Mouse (Mus musculus): ENCODE results near the gene Cd2.

Cd2 gene

DNA sequence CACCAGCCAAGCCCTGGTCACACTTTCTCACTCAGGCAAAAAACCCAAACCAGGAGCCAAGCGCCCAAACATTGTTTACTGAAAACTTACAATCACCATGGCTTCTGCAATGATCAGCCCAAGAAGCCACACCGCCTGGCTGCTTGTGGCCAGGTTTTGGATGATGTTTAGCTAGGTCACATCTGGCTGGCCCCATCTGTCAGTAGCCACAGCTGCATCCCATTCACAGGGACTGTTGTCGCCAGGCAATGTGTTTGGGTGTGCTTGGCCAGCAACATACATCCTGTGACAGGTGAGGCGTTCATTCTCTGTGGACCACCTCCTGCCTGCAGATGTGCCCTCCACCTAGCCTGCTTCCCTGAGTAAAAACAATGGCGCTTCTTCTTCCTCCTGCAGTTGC lies 4.9 kb upstream of the Cd2 start:
- peak in 1 of 2 experiments; percentile 37 for DNase-seq

DNA sequence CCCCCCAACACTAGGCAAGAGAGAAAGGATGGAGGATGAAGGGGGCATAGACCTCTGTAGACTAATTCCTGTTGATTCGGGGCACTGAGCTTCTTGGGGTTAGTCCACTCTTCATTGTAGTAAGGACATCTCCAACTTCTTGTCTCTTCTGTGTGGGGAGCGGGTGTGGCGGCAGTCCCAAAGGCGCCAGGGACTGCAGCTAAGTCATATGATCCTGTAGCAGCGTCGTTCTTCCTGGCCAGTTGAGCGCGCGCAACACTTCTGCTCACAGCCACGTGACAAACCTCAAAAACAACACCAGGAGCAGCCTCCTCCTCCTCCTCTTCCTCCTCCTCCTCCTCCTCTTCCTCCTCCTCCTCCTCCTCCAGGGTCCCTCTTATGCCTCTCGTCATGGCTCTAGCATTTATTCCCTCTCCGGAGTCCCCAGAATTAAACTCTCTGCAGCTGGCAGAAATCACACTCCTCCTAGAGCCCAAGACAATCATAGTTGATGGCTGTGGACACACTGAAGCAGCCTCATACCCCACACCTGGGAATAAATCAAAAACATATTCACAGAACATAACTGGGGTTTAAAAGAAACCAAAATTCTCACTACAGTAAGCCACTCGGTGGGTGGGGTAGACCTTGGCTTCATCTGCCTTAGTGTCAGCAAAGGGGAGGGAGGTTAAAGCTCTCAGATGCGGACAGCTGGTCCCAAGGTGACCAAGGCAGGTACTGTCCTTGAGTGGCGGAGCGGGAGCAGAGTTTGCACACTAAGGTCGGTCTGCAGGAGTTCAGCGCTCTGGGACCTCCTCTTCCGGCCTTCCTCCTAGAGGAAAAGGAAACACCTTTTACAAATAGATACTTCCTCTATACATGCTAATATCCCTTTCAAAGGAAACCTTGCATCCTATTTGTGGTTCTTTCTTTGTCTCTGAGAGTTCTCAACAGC lies 3.1 kb upstream of the Cd2 start:
- peak in 1 of 2 experiments; percentile 62 for DNase-seq

DNA sequence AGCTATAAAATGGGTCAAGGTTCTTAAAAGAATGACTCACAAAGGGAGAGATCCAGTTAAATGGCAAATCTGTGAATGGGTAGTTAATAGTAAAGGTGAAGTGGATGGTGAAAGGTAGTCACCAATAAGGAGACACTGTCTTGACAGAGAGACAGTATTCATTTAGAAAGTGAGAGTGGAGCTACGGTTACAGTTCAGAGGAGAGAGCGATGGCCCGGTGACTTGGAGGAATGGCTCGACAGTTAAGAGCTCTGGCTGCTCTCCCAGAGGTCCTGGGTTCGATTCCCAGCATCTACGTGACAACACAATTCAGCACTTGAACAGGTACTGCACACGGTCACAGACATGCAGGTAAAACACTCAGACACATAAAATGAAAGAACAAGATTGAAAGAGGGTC lies 2.3 kb upstream of the Cd2 start:
- no peak for DNase-seq

DNA sequence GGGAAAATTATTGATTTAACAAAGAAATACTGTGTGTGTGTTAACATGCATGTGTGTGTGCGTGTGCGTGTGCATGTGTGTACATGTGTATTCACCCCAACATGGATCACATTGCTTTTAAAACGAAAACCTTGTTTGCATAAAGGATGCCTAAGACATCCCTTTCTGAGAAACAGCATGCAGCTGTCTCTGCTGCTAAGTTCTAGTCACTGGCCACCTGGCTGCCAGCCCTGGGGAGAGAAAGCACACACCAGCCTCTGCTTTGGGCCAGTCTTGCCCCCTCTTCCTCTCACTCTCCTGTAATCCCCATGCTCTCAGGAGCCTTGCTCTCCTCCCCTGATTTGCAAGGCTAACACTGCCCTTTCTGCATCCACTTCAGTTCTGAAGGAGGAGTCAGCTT lies 1.7 kb upstream of the Cd2 start:
- peak in 1 of 2 experiments; percentile 56 for DNase-seq

DNA sequence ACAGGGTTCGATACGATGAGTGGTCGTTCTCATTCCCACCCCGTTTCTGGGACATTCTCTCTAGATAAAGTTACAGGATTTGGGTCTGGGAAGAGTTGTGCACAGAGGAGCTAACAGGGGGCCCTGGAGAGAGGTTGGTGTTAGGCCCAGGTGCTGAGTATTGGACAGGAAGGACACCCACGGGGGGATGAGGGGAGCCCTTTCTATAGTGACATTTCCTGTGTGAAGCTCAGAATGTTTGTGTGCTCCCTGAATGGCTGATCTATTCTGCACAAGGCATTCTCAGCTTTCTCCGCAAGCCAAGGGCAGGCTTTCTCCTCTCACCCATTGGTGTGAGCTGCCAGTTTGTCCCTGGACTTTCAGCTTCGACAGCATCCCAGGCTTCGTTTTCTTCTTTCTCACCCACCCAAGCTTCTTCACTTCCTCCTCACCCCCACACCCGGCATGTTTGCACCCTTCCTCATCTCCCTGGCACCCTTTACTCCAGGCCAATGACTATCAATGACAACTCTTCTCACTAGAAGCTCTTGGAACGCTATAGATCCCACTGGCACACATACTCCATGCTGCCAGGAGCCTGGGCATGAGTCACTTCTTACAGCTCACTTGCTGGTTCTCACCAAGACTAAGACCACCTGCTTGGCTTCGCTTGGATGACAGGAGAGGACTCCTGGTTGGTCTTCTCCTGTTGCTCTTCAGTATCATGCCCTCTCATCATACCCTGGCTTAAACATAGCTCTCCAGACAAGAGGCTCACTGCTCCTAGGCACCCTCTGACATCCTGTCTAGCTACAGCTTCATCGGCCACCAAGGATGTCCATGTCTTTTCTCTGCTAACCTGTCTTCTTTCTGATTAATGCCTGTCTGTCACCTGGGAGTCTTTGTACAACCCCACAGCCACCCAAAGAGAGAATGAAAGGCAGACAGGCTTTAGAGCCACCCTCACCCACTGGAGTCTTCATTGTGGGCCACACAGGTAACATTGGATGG lies 1.1 kb downstream of the Cd2 start:
- DNase-seq: peak; percentile 62 to 69

DNA sequence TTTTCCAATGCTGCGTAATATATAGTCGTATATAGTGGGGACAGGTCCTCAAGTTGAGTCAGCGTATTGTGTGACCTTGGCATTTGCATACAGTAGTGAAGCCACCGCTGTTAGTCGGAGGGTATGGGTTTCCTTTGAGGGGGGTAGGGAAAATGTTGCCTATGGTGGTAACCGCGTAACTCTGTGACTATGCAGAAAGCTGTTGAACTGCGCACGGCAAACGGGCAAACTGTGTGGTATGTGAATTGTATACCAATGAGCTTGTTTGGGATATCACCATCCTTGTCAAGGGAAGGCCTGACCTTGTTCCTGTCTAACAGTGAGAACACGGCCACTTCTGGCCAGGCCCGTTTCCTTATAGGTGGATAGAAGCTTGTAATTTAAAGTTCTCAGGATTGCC lies 1.9 kb downstream of the Cd2 start:
- DNase-seq: peak in 1 of 2 experiments; percentile 42

DNA sequence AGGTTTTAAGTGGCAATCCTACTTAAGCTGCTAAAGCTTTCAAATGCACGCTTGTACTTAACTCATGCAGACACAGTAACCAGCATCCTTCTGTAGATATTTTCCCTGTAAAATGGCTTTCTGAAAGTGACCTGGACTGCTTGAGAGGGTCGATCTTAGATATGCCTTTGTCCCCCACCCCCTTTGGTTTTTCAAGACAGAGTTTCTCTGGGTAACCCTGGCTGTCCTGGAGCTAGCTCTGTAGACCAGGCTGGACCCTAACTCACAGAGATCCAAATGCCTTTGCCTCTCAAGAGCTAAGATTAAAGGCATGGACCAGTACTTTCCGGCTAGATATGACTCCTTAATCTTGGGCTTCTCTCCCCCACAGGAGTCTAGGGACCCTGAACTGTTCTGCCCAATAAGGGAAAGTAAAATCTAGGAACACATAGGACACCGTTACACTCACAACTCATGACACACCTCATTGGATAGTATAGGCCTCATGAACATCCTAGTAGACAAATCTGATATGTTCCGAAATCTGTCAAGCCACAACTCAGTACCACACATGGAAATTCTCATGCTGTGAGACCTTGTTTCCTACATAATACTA lies 2.6 kb downstream of the Cd2 start:
- no peak for DNase-seq

DNA sequence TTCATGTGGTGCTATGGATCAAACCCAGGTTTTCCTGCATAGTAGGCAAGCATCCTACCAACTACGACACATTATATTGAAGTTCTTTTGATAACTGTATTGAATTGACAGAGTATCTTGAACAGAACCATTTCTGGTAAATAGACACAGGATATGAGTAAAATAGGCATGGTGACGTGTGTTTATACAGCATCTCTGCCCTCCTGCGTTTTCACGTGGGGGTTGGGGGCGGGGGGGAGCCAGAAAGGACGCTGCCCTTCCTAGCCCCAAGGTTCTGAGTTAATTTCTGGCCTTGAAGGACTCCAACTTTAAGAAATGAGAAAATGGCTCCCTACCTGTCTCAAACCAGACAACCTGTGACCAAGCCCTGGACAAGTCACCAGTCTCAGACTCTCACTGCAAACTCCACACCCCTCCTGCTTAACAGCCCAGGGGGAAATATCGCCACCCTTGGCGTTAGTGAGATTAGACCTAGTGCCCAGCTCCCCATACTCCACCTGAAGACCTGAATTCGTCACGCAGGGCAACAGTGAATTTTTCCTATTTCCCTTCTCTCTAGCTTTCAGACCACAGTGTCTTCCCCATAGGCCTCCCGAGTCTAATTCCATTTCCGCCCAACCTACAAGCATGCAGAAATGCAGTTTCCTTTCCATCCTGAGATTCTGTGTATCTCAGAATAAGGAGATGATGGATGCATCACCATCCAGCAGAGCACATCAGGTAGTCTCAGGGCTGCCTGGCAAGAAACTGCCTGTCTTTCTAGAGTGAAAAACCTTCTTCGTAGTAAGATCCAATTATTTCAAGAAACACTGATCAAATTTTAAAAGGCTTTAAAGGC lies 3.7 kb downstream of the Cd2 start:
- DNase-seq: no peak

DNA sequence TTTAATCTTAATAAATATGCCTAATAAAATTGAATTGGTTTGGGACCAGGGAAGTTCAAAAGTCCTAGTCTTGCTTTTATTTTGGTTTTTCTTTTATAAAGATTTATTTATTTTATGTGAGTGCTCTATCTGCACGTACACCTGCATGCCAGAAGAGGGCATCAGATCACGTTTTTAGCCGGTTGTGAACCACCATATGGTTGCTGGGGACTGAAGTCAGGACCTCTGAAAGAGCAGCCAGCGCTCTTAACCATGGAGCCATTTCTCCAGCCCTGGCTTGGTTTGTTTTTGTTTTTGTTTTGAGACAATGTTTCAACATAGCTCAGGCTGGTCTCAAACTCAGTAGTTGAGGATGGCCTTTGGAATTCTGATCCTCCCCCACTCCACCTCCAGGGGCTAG lies 4.3 kb downstream of the Cd2 start:
- no peak for DNase-seq

DNA sequence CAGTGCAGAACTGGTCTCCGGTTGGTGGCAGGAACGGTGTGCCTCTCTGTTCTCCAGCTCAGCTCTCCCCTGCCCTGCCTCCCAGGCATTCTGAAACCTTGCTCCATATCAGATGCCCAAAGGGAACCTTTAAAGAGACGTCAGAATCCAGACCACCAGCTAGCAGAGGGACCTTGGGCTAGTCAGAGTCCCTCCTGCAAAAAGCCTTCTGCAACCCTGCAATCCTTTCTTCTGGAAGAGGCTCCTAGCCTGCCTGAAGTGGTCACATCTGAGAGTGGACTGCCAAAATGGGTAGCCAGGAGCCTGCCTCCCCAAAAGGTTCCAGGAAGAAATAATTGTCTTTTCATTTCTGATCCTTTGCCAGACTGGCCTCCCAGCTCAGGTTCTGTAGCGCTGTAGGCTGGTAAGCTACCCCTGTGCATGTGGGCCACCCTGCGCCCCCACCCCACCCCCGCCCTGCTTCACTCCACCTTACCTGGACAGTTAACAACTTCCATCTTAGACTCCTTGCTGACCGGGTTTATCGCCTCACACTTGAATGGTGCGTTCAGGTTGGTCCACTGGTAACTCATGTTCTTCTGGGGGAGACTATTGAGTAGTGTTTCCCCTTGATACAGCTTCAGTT lies 5.1 kb downstream of the Cd2 start:
- peak in 1 of 2 experiments; percentile 32 for DNase-seq

DNA sequence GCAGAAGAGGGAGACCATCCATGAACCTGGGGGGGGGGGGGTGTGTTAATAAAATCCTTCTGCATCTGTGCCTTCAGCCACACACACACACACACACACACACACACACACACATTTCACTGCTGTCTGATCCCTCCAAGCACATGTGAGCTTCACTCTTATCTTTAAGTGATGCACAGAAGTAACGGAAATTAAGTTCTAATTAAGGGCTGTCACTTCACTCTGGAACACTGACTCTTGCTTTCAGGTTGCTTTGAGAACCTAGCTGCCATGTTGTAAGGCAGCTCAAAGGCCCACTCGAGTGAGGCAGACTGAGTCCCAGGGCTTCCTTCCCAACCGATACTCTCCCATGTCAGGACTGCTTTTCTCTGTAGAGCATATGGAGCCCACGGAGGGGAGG lies 5.9 kb downstream of the Cd2 start:
- peak in 1 of 2 experiments; percentile 9 for DNase-seq

DNA sequence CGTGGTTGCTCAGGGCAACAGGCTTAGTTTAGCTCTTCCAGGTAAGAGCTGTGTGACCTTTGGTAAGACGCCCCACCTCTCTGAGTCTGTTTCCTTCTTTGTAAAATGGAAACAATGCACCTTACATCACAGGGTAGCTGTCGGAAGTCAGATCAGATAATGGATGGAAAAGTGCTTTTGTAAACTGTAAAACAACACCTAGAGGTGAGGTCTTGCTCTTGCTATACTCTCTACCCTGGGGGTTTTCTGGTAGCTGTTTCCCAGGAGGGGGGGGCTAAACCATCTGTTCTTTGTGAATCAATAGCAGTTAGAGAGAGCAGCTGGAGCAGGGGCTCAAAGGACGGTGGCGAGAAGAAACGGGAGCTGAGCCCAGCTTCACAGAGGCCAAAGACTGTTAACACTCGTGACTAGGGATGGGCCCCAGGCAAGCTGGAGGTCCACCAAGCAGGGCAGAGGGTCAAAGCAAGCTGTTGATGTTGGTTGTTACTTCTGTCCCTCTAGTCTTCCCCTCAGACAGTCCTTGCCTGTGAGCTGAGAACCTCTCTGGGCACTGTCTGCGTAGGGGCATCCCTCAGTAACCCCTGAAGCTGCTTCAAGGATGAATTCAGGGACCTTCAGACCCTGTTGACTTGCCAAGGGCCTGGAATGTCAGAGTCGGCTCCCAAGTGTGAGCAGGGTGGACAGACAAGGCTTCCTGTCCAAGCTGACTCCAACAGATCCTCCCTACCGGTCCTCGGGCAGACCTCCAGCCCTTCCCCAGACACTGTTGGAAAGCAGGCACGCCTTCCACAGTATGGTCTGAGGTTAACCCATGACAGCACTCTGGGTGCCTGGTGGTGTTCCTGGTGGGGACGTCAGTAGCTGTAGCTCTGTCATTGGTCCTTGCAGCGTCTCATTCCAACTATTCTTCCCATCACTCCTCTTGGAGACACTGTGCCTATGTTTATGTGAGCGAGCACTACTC lies 7.1 kb downstream of the Cd2 start:
- peak; percentile 67 to 73 for DNase-seq

DNA sequence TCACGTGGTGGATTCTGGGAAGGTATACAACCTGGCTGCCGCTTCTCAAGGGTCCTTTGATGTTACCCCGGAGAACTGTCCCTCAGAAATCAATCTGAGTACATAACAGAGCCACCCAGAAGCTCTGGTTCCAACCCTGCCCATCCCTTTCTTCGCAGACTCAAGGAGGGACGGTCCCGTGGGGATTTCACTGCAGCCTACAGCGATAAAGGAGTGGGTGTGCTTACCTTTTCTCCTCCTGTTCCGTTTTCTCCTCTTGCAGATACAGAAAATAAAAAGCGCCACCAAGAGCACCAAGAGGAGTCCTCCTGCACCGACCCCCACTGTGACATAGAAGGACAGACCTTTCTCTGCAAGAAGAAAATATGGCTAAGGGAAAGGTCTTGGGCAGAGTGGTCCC lies 8.2 kb downstream of the Cd2 start:
- DNase-seq: peak in 1 of 2 experiments; percentile 34

DNA sequence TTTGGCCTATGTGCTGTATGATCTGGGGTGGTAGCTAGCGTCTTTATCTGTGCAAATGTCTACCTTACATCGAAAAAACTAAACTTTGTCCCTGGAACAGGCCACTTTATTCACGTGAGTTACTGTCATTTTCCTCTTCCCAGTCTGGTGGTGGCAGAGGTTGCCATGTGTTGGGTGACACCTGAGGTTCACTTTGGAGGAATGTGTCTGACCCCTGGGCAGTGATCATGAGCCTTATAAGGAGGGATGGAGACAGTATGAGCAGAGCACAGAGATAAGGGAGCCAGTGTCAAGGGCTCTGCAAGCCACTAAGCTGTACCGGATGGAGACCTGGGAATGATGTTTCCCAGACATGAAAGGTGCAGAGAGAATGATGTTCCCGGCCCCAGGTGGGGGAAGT lies 9.3 kb downstream of the Cd2 start:
- no peak for DNase-seq

DNA sequence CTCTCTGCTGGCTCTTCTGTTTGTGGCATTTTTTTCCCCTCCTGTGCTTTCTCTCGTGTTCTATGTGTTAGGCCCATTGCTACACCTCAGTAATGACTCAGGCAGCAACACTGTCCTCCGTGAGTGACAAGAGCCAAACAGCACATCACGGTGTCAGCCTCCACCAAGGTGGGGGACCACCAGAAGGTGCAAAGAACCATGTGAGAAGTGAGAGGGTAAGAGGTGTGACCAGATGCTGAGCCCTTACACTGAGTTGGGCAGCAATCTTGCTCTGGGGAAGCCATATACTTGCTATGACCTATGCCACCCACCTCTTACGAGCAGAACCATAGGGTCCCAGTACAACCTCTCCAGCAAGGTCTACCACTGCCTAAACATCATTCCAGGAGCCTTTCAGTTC lies 9.9 kb downstream of the Cd2 start:
- DNase-seq: no peak

DNA sequence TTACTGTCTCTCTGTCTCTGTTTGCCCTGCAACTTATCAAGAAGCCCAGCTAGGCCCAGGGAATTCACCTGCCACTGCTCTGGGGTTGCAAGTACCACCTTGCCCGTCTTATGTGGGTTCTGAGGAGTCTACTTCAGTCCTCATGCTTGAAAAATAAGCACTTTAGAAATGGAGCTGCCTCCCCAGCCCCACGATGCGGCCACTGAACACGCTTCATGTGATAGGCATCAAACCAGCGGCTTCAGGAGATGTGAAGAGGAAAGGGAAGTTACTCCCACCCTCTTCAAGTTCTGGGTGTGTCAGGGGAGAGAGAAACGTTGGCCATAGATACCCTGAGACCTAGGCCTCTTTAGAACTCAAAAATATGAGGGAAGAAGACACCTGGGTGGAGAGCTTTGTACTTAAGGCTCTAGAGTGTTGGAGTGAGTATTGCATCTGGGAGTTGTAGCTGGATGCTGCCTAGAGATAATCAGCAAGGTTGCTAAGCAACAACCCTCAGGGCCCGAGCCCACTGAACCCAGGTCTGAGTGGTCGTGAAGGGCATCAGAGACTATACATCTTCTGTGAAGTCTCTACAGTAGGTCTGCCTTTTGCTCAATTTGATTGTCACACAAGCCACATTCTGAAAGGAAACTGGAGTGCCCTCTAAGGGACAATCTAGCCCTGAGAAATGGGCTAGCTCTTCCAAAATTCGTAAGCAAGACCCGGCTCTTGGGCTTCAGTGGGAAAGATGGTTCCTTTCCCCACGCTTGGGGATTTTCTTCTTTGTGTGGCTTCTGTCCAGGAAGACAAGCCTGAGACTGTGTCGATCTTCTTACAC lies 11.0 kb downstream of the Cd2 start:
- peak; percentile 65 to 77 for DNase-seq

DNA sequence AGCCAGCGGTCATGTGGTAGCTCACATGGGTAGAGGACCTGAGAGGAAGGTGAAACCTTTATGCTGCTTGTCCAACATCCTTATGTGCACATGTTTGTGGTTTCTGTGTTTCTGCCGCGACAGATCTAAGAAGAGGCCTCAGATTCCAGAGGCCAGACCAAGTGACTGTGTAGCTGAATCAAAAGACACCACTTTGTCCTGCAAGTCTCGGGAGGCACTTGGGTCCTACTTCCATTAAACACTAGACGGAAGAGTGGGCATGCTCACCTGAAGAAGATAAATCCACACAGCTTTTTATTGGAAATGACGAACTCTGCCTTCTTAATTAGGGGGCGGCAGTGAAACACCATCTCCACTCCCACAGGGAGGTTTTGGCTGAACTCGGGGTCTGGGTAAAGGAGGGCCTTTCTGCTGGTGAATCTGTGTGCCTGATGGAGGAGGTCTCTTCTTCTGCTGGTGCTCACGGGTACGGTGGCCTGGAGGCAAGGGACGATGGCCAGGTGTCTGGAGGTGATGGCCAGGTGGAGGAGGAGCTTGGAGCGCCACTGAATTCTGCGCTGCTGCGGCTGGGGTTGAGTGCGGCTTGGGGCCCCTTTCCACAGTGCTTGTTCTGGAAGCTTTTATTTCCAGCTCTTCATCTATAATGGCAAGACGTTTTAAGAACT lies 12.0 kb downstream of the Cd2 start:
- peak in 1 of 2 experiments; percentile 48 for DNase-seq

DNA sequence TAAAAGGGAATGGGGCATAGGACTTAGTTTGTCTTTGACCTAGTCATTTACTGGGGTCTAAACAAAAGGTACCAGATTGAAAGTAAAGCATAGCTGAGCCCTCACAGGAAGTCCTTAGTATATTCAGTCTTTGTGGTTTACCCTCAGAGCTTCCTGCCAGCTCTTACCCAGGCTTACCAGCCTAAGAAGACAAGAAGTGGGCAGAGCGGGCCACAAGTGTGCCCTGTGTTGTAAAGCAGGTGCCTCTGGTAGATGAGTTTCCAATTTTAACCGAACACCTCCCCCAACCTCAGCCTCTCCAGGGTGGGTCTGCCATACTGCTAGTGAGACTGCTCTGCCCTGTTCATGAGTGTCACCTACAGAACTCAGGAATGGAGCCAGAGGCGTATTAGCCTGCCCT lies 12.9 kb downstream of the Cd2 start:
- DNase-seq: peak; percentile 77 to 89

Measured in thymus, postnatal 36 days (tissue).